Mouse (Mus musculus): Measurements from ENCODE around the gene Lrrc4c.

DNA sequence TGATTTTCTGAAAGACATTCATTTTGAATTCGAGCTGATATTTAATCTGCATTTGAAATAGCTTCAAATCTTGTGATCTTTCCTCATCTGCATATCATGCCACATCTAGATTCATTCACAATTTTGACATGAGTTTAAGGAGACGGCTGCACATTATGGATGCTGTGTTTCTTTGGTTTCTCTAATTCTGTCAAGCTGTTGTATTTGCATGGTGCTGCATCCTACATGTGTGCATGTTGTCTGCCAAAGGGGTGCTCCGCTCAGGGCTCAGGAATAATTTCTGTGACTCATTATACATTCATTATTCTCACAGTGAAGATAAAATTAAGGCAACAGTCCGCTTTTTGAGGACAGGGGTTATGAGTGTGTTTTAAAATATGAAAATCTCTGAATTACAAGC, 30.5 kb upstream of the Lrrc4c start:
- TF ChIP-seq CTCF (IDR thresholded peaks at IDR 0.05; ENCODE audit: insufficient read depth, low read length) (no peak), POLR2A (IDR thresholded peaks at IDR 0.05; ENCODE audit: borderline replicate concordance, extremely low read depth, low read depth, low read length) (no peak)
